Mouse (Mus musculus): Measurements from ENCODE around the gene Sec16a. TPM values are rescaled to one million over a fixed set of nuclear protein-coding genes. Genes with fewer than 3 reads are reported as not detected.

The Sec16a gene
- 44.5 TPM for polyA plus RNA-seq (2014; fragmentation: Illumina TruSeq; extraction: RNeasy Lipid Tissue Mini Kit (QIAGEN cat#74804); ENCODE audit: low read depth, low replicate concordance)

GRCm38 (mm10) chr2:26444946-26445665 is at the start of gene Sec16a:
TSS of gene Sec16a (minus strand) at chr2:26445216.

GRCm38 (mm10) chr2:26408515-26409356 is 36.3 kb downstream of the Sec16a start, which contains the start of gene Inpp5e:
TSS of gene Inpp5e (minus strand) at chr2:26409203.

GRCm38 (mm10) chr2:26389154-26389690 is 55.8 kb downstream of the Sec16a start, which contains the start of the genes Entr1 and Pmpca:
TSS of gene Entr1 (minus strand) at chr2:26389316.
TSS of gene Pmpca (plus strand) at chr2:26389339.

GRCm38 (mm10) chr2:26380131-26380771 is 64.8 kb downstream of the Sec16a start, which contains the start of gene Snapc4:
TSS of gene Snapc4 (minus strand) at chr2:26380653.

GRCm38 (mm10) chr2:26360772-26361171 is 84.2 kb downstream of the Sec16a start, which contains the start of gene Card9:
TSS of gene Card9 (minus strand) at chr2:26360918.

Other genes starting within 250 kb of the Sec16a start
- not detected for gene Lhx3, start 236.9 kb downstream of the Sec16a start, polyA plus RNA-seq (2014; fragmentation: Illumina TruSeq; extraction: RNeasy Lipid Tissue Mini Kit (QIAGEN cat#74804); ENCODE audit: low read depth, low replicate concordance)
- gene Qsox2, start 207.7 kb downstream of the Sec16a start, polyA plus RNA-seq (2014; fragmentation: Illumina TruSeq; extraction: RNeasy Lipid Tissue Mini Kit (QIAGEN cat#74804); ENCODE audit: low read depth, low replicate concordance): 10.4 TPM
- not detected for gene Ccdc187, start 150.7 kb downstream of the Sec16a start, polyA plus RNA-seq (2014; fragmentation: Illumina TruSeq; extraction: RNeasy Lipid Tissue Mini Kit (QIAGEN cat#74804); ENCODE audit: low read depth, low replicate concordance)
- gene Gpsm1, start 129.7 kb downstream of the Sec16a start, polyA plus RNA-seq (2014; fragmentation: Illumina TruSeq; extraction: RNeasy Lipid Tissue Mini Kit (QIAGEN cat#74804); ENCODE audit: low read depth, low replicate concordance): 0.65 TPM
- 1.3 TPM for gene Dnlz, start 93.1 kb downstream of the Sec16a start, polyA plus RNA-seq (2014; fragmentation: Illumina TruSeq; extraction: RNeasy Lipid Tissue Mini Kit (QIAGEN cat#74804); ENCODE audit: low read depth, low replicate concordance)
- not detected for gene Card9, start 84.3 kb downstream of the Sec16a start, polyA plus RNA-seq (2014; fragmentation: Illumina TruSeq; extraction: RNeasy Lipid Tissue Mini Kit (QIAGEN cat#74804); ENCODE audit: low read depth, low replicate concordance)
- 3.8 TPM for gene Snapc4, start 64.6 kb downstream of the Sec16a start, polyA plus RNA-seq (2014; fragmentation: Illumina TruSeq; extraction: RNeasy Lipid Tissue Mini Kit (QIAGEN cat#74804); ENCODE audit: low read depth, low replicate concordance)
- gene Entr1, start 55.9 kb downstream of the Sec16a start, polyA plus RNA-seq (2014; fragmentation: Illumina TruSeq; extraction: RNeasy Lipid Tissue Mini Kit (QIAGEN cat#74804); ENCODE audit: low read depth, low replicate concordance): 34.3 TPM
- 136 TPM for gene Pmpca, start 55.9 kb downstream of the Sec16a start, polyA plus RNA-seq (2014; fragmentation: Illumina TruSeq; extraction: RNeasy Lipid Tissue Mini Kit (QIAGEN cat#74804); ENCODE audit: low read depth, low replicate concordance)
- gene Inpp5e, start 36.0 kb downstream of the Sec16a start, polyA plus RNA-seq (2014; fragmentation: Illumina TruSeq; extraction: RNeasy Lipid Tissue Mini Kit (QIAGEN cat#74804); ENCODE audit: low read depth, low replicate concordance): 10.9 TPM
- gene Notch1, start 71.4 kb upstream of the Sec16a start, polyA plus RNA-seq (2014; fragmentation: Illumina TruSeq; extraction: RNeasy Lipid Tissue Mini Kit (QIAGEN cat#74804); ENCODE audit: low read depth, low replicate concordance): 1.1 TPM
- 6.6 TPM for gene Egfl7, start 134.8 kb upstream of the Sec16a start, polyA plus RNA-seq (2014; fragmentation: Illumina TruSeq; extraction: RNeasy Lipid Tissue Mini Kit (QIAGEN cat#74804); ENCODE audit: low read depth, low replicate concordance)
- not detected for gene Gm20532, start 141.4 kb upstream of the Sec16a start, polyA plus RNA-seq (2014; fragmentation: Illumina TruSeq; extraction: RNeasy Lipid Tissue Mini Kit (QIAGEN cat#74804); ENCODE audit: low read depth, low replicate concordance)
- 2.1 TPM for gene Agpat2, start 159.2 kb upstream of the Sec16a start, polyA plus RNA-seq (2014; fragmentation: Illumina TruSeq; extraction: RNeasy Lipid Tissue Mini Kit (QIAGEN cat#74804); ENCODE audit: low read depth, low replicate concordance)
- not detected for gene Fam69b, start 183.2 kb upstream of the Sec16a start, polyA plus RNA-seq (2014; fragmentation: Illumina TruSeq; extraction: RNeasy Lipid Tissue Mini Kit (QIAGEN cat#74804); ENCODE audit: low read depth, low replicate concordance)
- not detected for gene Lcn4, start 226.1 kb upstream of the Sec16a start, polyA plus RNA-seq (2014; fragmentation: Illumina TruSeq; extraction: RNeasy Lipid Tissue Mini Kit (QIAGEN cat#74804); ENCODE audit: low read depth, low replicate concordance)

Data from kidney, adult 10 weeks (tissue).